Mouse (Mus musculus): ENCODE results near the gene Med20. TPM values are rescaled to one million over a fixed set of nuclear protein-coding genes. Genes with fewer than 3 reads are reported as not detected.
"Not testable (repeated sequence)": the region's sequence is repeated elsewhere in the genome, so short reads cannot be mapped to it uniquely, and the experiment has no call there.

Med20 gene
- polyA plus RNA-seq, 1 experiment from 2014 or later, result 41.2 TPM

DNA sequence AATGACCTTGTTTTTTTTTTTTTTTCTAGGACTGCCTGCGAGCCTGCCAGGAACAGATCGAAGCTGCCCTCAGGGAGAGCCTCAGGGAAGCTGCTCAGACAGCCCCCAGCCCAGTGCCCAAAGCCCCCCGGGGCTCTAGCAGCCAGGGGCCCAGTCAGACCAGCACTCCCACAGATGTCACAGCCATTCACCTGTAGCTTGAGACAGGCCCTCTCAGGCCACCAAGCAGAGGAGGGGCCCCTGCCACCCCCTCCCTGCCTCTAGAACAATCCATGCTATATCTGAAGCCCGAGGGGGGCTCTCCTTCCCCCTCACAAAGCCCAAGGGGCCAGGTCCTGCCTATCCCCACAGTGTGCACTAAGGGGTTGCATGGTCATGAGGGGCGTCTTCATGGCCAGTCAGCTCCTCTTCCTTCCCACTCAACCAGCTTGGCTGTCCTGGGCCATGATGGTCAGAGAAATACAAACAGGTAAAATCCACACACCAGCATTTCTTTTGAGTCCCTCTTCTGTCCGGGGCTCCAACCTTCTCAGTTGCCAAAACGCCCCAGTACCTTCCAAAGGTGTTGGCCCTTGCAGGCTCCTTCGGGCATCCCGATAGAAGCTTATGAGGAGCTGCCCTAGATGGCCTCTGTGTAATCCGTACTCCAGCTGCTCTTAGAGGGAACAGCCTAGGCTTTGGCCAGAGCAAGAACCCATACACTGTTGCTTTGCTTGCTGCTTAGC lies 12.6 kb upstream of the Med20 start:
- 84% methylated on average over 10 of the region's 10 CpGs for WGBS
- Histone ChIP-seq H3K4me1 (replicated peaks) (peaks cover 42% of the 10 kb centered on the region), H3K27ac (peak overlapping the region; percentile 59), H3K36me3 (peaks cover 73% of the 10 kb centered on the region)
- not testable (repeated sequence) for H3K4me3 ChIP-seq; DNase-seq (ENCODE audit: low spot score); H3K9me3 ChIP-seq; H3K27me3 ChIP-seq (ENCODE audit: insufficient read depth, poor library complexity, severe bottlenecking)

DNA sequence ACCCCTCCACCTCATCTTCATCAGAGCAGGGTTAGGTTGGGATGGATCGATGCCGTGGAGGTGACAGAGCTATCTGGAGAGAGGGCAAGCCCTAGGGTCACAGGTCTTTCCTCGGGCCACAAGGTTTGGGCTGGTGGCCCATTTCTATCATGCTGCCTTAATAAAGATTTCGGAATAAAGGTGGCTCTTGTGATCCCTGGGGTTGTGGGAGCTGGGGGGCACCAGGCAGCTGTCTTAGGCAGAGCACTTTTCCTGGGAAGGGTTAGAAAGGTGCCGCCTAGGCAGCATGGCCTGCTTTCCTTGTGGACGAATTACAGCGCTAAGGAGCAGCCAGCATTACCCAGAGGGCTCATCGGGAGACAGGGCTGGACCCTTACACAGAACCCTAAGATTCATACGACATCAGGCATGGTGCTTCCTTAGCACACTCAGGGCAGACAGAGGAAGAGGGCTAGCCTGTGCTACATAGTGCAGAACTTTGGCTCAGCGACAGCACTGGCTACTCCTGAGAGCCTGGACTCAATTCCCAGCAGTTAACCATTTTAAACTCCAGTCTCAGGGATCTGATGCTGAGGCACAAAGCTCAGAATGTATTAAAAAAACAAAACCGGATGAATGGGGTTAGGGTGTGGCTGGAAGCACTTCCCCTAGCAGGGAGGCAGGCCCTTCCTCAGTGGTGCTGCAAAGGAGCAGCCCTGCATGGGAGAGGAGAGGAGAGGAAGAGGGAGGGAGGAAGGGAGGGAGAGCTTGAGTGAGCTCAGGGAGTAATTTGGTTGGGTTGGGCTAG lies 11.7 kb upstream of the Med20 start:
- H3K9me3 ChIP-seq, result no peaks in the 10 kb centered on the region
- WGBS, result 80% methylated on average over 11 of the region's 11 CpGs
- H3K4me1 ChIP-seq (replicated peaks), result peaks cover 33% of the 10 kb centered on the region
- no peak overlapping the region for H3K4me3 ChIP-seq
- no peak for DNase-seq (ENCODE audit: low spot score)
- no peak overlapping the region for H3K27ac ChIP-seq
- H3K36me3 ChIP-seq, result peaks cover 83% of the 10 kb centered on the region
- no peaks in the 10 kb centered on the region for H3K27me3 ChIP-seq (ENCODE audit: insufficient read depth, poor library complexity, severe bottlenecking)

DNA sequence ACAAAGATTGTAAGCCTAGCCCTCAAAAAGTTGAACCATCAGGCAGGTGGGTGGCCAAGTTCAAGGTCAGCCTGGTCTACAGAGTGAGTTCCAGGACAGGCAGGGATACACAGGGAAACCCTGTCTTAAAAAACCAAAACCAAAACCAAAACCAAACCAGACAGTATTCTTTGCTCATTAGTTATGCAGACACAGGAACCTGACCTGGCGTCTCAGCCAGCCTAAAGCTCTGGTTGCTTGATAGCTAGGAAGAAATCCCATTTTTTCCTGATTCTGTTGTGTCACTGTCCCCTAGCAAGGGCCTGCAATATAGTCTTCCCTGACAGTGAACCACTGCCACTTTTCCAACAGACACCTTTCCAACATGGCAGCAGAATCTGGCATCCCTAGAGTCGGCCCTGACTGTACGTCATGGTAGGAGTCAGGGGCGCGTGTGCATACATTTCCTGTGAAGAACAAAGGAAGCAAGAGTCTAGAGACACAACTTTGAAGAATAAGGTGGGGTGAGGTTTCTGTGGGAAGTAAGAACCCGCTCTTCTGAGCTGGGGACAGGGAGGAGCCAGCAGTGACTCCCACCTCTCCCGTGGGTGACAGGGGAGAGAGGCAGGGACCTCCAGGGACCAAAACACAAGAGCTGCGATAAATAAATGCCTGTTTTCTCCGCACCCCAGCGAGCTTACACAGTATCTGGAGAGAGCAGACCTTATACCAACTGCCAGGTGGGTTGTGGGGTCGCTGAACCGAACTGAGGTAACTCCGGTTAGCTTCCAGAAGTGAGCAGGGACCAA lies 10.6 kb upstream of the Med20 start:
- H3K4me3 ChIP-seq, result no peak overlapping the region
- no peak overlapping the region for H3K27ac ChIP-seq
- no peaks in the 10 kb centered on the region for H3K27me3 ChIP-seq (ENCODE audit: insufficient read depth, poor library complexity, severe bottlenecking)
- 91% methylated on average over 13 of the region's 13 CpGs for WGBS
- no peaks in the 10 kb centered on the region for H3K9me3 ChIP-seq
- peaks cover 22% of the 10 kb centered on the region for H3K4me1 ChIP-seq (replicated peaks)
- no peak for DNase-seq (ENCODE audit: low spot score)
- peaks cover 94% of the 10 kb centered on the region for H3K36me3 ChIP-seq

DNA sequence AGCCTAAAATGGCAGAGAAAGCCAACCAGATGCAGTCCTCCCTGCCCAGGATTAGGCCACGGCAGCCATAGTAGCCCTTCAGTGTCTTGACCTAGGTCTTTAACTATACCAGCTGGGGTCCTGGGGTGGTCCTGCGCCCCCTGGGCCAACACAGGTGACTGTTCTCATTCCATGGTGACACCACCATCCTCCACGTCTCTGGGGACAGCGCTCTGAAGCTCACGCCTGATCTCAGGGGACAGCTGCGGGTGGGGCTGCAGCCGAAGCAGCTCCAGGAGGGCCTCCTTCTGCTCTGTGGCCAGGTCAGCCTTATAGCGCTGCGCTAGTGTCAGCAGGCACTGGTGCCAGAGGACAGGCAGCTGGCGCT lies 10.0 kb upstream of the Med20 start:
- DNase-seq (ENCODE audit: low spot score), result no peak
- WGBS, result 94% methylated on average over 10 of the region's 10 CpGs
- H3K4me1 ChIP-seq (replicated peaks), result peaks cover 16% of the 10 kb centered on the region
- H3K27me3 ChIP-seq (ENCODE audit: insufficient read depth, poor library complexity, severe bottlenecking), result no peaks in the 10 kb centered on the region
- H3K9me3 ChIP-seq, result no peaks in the 10 kb centered on the region
- H3K4me3 ChIP-seq, result no peak overlapping the region
- no peak overlapping the region for H3K27ac ChIP-seq
- peaks cover 97% of the 10 kb centered on the region for H3K36me3 ChIP-seq

DNA sequence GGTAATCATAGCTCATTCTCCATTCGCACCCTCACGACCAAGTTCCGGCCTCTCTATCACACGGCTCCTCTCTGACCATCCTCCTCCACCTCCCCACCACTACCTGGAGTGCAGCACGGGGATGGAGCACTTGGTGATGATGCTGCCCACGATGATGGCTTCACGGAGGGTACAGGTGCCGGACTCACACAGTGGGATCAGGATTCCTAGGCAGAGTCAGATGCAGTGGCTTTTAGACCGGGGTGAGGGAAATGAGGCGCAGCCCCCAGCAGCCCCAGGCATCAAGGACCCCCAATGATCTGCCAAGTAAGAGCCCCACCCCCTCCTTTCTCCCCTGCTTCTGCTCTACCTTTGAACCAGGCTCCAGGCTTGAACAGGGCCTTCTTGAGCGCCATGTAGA lies 9.1 kb upstream of the Med20 start:
- no peak for DNase-seq (ENCODE audit: low spot score)
- Histone ChIP-seq H3K9me3 (no peaks in the 10 kb centered on the region), H3K27ac (no peak overlapping the region), H3K4me3 (no peak overlapping the region), H3K36me3 (peaks cover 97% of the 10 kb centered on the region), H3K4me1 (replicated peaks) (peaks cover 7% of the 10 kb centered on the region), H3K27me3 (ENCODE audit: insufficient read depth, poor library complexity, severe bottlenecking) (no peaks in the 10 kb centered on the region)
- 95% methylated on average over 11 of the region's 11 CpGs for WGBS

DNA sequence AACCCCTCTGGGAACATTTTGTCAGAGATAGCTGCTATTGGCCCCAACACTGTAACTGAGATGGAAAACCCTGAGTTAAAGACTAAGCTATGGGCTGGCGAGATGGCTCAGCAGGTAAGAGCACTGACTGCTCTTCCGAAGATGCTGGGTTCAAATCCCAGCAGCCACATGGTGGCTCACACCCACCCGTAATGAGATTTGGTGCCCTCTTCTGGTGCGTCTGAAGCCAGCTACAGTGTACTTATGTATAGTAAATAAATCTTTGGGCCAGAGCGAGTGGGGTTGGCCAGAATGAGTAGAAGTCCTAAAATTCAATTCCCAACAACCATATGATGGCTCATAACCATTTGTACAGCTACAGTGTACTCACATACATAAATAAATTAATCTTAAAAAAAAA lies 5.2 kb upstream of the Med20 start:
- Histone ChIP-seq H3K4me1 (replicated peaks) (peaks cover 13% of the 10 kb centered on the region), H3K27ac (no peak overlapping the region), H3K36me3 (peaks cover 77% of the 10 kb centered on the region), H3K4me3 (no peak overlapping the region), H3K9me3 (no peaks in the 10 kb centered on the region), H3K27me3 (ENCODE audit: insufficient read depth, poor library complexity, severe bottlenecking) (no peaks in the 10 kb centered on the region)
- DNase-seq (ENCODE audit: low spot score), result no peak
- 82% methylated on average over 5 of the region's 5 CpGs for WGBS

DNA sequence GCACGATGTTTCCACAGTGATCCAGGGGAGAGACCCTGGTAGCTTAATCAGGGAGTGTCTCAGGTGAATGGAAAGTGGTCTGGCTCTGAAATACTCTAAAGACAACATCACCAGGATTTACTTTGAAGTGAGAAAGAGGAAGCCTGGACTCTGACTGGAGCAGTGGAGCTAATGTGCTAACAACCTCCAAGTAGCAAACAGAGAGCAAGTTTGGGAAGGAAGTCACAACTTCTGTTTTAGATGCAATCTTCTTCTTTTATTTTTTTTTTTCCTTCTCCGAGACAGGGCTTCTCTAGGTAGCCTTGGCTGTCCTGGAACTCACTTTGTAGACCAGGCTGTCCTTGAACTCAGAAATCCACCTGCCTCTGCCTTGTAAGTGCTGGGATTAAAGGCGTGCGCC lies 2.2 kb upstream of the Med20 start:
- DNase-seq (ENCODE audit: low spot score), result no peak
- H3K4me1 ChIP-seq (replicated peaks), result peaks cover 26% of the 10 kb centered on the region
- 94% methylated on average over 4 of the region's 4 CpGs for WGBS
- no peak overlapping the region for H3K27ac ChIP-seq
- no peaks in the 10 kb centered on the region for H3K9me3 ChIP-seq
- H3K27me3 ChIP-seq (ENCODE audit: insufficient read depth, poor library complexity, severe bottlenecking), result no peaks in the 10 kb centered on the region
- H3K4me3 ChIP-seq, result no peak overlapping the region
- H3K36me3 ChIP-seq, result peaks cover 66% of the 10 kb centered on the region

DNA sequence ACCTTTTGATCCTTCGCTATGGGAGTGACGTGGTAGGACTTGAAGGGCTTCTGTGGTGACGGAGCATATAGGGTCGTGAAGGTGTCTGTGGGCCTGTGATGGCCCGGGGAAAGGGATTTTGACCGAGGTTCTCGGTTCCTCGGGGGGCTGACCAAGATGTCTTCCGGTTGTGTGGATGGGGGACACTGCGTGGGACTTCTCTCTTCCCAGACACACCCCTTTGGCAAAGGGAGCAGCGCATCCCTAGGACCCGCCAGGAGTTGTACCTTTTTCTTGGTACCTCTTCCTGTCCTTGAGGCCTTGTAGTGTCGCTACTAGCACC lies 240 bp downstream of the Med20 start:
- H3K9me3 ChIP-seq, result no peaks in the 10 kb centered on the region
- DNase-seq (ENCODE audit: low spot score), result no peak
- H3K27me3 ChIP-seq (ENCODE audit: insufficient read depth, poor library complexity, severe bottlenecking), result no peaks in the 10 kb centered on the region
- H3K4me3 ChIP-seq, result peak overlapping the region; percentile 94
- under 1% methylated on average over 13 of the region's 13 CpGs for WGBS
- H3K27ac ChIP-seq, result peak overlapping the region; percentile 88
- H3K36me3 ChIP-seq, result peaks cover 66% of the 10 kb centered on the region
- H3K4me1 ChIP-seq (replicated peaks), result peaks cover 26% of the 10 kb centered on the region

DNA sequence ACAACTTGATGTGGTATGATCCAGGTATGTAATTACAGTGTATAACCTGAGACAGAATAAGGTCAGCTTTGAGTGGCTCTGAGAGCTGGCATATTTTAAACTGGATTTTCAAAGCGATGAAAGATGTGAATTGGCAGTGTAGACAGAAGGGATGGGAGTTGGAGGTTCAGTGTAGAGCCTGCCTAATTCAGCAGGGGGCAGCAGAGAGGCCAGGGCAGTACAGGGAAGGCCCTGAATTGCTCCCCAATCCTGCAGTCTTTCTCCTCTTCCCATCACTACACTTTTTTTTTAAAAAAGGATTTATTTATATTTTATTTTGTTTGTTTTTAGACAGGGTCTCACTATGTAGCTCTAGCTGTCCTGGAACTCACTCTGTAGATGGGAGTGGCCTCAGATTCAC lies 2.6 kb downstream of the Med20 start:
- Histone ChIP-seq H3K27ac (no peak overlapping the region), H3K9me3 (no peaks in the 10 kb centered on the region), H3K4me3 (no peak overlapping the region), H3K36me3 (peaks cover 61% of the 10 kb centered on the region), H3K27me3 (ENCODE audit: insufficient read depth, poor library complexity, severe bottlenecking) (no peaks in the 10 kb centered on the region), H3K4me1 (replicated peaks) (peaks cover 26% of the 10 kb centered on the region)
- no peak for DNase-seq (ENCODE audit: low spot score)
- 89% methylated on average over 1 of the region's 1 CpGs for WGBS

DNA sequence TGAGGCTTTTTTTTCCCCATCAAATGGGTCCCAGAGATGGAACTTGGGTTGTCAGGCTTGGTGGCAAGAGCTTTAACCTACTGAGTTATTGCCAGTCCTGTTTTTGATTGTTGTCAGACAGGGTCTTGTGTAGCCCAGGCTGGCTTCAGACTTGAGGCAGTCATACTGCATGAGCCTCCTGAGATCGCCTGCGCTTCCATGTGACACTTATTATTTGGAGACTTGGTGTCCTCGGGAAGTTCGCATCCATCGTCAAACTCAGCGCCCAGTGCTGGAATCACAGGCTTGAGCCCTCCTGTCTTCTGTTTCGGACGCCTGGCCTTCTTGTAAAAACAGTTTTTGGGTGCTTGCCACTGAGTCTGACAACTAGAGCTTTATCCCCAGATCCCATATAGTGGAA lies 4.7 kb downstream of the Med20 start:
- peaks cover 13% of the 10 kb centered on the region for H3K4me1 ChIP-seq (replicated peaks)
- DNase-seq (ENCODE audit: low spot score), result no peak
- H3K4me3 ChIP-seq, result no peak overlapping the region
- WGBS, result 93% methylated on average over 8 of the region's 8 CpGs
- H3K36me3 ChIP-seq, result peaks cover 77% of the 10 kb centered on the region
- H3K27me3 ChIP-seq (ENCODE audit: insufficient read depth, poor library complexity, severe bottlenecking), result no peaks in the 10 kb centered on the region
- H3K27ac ChIP-seq, result no peak overlapping the region
- no peaks in the 10 kb centered on the region for H3K9me3 ChIP-seq

DNA sequence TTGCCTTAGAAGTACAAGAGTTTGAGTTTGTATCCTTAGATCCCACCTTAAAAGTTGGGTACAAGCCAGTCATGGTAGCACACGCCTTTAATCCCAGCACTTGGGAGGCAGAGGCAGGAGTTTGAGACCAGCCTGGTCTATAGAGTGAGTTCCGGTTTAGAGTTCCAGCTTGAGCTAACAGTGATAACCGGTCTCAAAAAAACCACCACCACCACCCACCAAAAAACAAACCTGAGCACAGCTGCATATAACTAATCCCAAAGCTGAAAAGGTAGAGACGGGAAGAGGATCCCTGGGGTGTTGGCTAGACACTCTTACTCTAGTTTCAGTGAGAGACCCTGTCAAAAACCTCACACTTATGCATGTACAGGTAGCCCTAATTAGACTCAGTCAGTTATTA lies 5.3 kb downstream of the Med20 start:
- Histone ChIP-seq H3K4me3 (no peak overlapping the region), H3K36me3 (peaks cover 83% of the 10 kb centered on the region), H3K27ac (no peak overlapping the region), H3K9me3 (no peaks in the 10 kb centered on the region), H3K4me1 (replicated peaks) (peaks cover 13% of the 10 kb centered on the region), H3K27me3 (ENCODE audit: insufficient read depth, poor library complexity, severe bottlenecking) (no peaks in the 10 kb centered on the region)
- DNase-seq (ENCODE audit: low spot score), result no peak
- 90% methylated on average over 4 of the region's 4 CpGs for WGBS

DNA sequence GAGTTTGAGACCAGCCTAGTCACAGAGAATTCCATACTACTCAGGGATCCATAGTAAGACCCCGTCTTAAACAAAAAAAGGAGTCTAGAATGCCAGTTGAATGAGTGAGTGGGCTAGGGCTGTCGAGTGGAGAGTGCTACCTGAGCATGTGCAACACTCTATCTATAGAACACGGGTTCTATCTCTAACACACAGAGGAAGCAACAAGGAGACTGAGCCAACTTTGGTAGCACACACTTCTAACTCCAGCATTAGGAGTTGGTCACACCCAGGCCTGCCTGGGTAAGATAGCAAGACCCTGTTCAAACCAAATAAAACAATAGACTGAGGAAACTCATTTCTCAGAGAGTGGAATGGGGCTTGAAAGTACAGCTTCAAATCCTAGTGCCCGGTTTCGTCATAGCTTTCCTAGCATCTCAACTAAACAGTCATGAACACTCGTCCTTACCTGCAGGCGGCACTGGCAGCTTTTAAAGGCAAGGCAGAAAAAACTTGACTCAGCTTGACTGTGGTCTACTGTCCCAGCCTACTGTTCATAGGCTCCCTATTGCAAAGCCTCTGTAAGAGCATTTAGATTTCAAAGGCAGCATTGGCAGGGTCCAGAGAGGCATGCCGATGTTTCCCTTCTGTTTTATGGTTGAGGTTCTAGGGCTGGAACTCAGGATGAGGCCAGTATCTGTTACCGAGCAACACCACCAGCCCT lies 6.4 kb downstream of the Med20 start:
- H3K27me3 ChIP-seq (ENCODE audit: insufficient read depth, poor library complexity, severe bottlenecking), result no peaks in the 10 kb centered on the region
- peaks cover 4% of the 10 kb centered on the region for H3K4me1 ChIP-seq (replicated peaks)
- DNase-seq (ENCODE audit: low spot score), result no peak
- no peak overlapping the region for H3K4me3 ChIP-seq
- H3K36me3 ChIP-seq, result peaks cover 93% of the 10 kb centered on the region
- WGBS, result 91% methylated on average over 9 of the region's 9 CpGs
- no peak overlapping the region for H3K27ac ChIP-seq
- no peaks in the 10 kb centered on the region for H3K9me3 ChIP-seq

All from hindbrain, embryonic 10.5 days (tissue).